Mouse (Mus musculus) intestine, embryonic 15.5 days (tissue): ENCODE data around the gene Sirt7. TPM values are rescaled to one million over a fixed set of nuclear protein-coding genes. Genes with fewer than 3 reads are reported as not detected.
A peak's percentile ranks its signal among the peaks of the same experiment; 100 is the strongest.

Experiments
- ATAC-seq: fragments of 200-750 bp; cut with Nextera tagmentation; 2 replicates; pipeline ENCODE4 v1.8.0; 2017; ENCODE audit warnings: moderate TSS enrichment, moderate library complexity
- H3K27ac ChIP-seq: fragments of 300-500 bp; sonication (generic); 2 replicates; pipeline ENCODE4 v1.5.1; 2015; ENCODE audit warnings: mild to moderate bottlenecking, inconsistent platforms
- H3K27me3 ChIP-seq: fragments of 300-500 bp; sonication (generic); replicated peaks from 2 replicates; pipeline ENCODE4 v1.6.1; 2015; ENCODE audit warnings: inconsistent platforms
- H3K36me3 ChIP-seq: fragments of 300-500 bp; sonication (generic); 2 replicates; pipeline ENCODE4 v1.6.1; 2015; ENCODE audit warnings: inconsistent platforms
- H3K4me1 ChIP-seq: fragments of 300-500 bp; sonication (generic); replicated peaks from 2 replicates; pipeline ENCODE4 v1.6.1; 2015; ENCODE audit warnings: inconsistent platforms
- H3K4me2 ChIP-seq: fragments of 300-500 bp; sonication (generic); replicated peaks from 2 replicates; pipeline ENCODE4 v1.6.1; 2015; ENCODE audit warnings: mild to moderate bottlenecking, inconsistent platforms
- H3K4me3 ChIP-seq: fragments of 300-500 bp; sonication (generic); replicated peaks from 2 replicates; pipeline ENCODE4 v1.5.1; 2015; ENCODE audit warnings: inconsistent platforms
- H3K9ac ChIP-seq: fragments of 300-500 bp; sonication (generic); 2 replicates; pipeline ENCODE4 v1.6.1; 2015; ENCODE audit warnings: inconsistent platforms
- H3K9me3 ChIP-seq: fragments of 300-500 bp; sonication (generic); 2 replicates; pipeline ENCODE4 v1.6.1; 2016; ENCODE audit warnings: inconsistent platforms
- WGBS: fragments of 180-500 bp; shearing (Covaris S2); methylation state at CpG from one replicate; pipeline ENCODE4 v1.1.7; 2015; 5-methylcytosine and 5-hydroxymethylcytosine counted together
- polyA plus RNA-seq: library from polyadenylated mRNA; unstranded; fragments of >200 nt; fragmentation: Nextera tagmentation; extraction: Ambion mirVana; gene quantifications from 2 replicates; pipeline ENCODE4 v1.2.1, GENCODE M21; 2015

Gene Sirt7
- polyA plus RNA-seq, 1 experiment from 2014 or later: 40.1 TPM

DNA sequence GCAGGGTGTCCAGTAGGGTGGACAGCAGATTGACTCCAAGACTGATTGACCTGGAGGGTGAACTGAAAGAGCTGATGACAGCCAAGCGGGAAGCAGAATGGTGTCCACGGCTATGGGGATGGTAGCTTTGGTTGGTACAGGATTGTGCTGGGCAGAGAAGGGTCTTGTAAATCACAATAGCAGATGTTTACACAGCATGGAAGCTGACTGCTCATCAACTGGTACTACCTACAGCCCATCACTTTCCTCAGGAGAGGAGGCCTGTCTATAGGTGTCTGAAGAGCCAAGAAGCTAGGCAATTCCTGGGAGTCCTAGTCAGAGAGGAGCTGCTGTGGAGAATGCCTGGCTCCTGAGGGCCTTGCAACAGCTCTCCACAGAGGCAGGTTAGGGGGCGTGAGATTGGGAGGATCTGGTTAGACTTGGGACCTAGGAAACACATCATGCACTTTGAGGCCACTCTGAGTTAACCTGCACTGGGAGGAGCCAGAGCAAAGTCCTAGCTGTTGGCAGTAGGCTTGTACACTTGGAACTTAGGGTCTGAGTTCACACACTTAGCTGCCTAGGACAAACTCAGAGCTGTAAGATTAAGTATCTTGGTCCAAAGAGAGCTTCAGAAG lies 48.6 kb downstream of the Sirt7 start:
- ATAC-seq: peak; percentile 4
- no peaks in the 10 kb centered on the region for H3K27me3 ChIP-seq
- H3K36me3 ChIP-seq: peaks cover 18% of the 10 kb centered on the region
- no peaks in the 10 kb centered on the region for H3K9me3 ChIP-seq
- H3K27ac ChIP-seq: peak overlapping the region; percentile 82
- H3K4me2 ChIP-seq: peak overlapping the region; percentile 42
- H3K4me3 ChIP-seq: no peak overlapping the region
- WGBS: 70% methylated on average over 3 of the region's 3 CpGs
- H3K4me1 ChIP-seq: peaks cover 47% of the 10 kb centered on the region
- 0 out of 2 replicates have a peak overlapping the region, but pooled peaks have one; percentile 14 for H3K9ac ChIP-seq

DNA sequence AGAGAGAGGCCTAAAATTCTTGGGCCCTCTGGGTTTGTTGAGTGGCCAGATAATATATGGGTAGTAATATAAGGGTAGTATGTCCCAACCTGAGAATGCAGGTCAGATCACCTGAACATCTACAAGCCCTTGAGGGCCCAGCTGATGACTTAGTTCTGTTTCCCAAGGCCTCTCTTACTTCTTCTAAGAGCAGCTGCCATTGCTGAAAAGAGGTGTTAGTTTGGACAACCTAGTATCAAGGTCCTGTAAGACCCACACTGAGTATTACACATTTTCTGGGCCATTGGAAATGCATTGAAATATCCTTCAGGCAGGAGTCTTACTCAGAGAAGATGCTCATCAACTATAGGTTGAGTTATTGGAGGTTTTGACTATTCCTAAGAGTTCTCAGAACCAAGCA lies 49.1 kb downstream of the Sirt7 start:
- Histone ChIP-seq H3K27me3 (no peaks in the 10 kb centered on the region), H3K9me3 (no peaks in the 10 kb centered on the region), H3K4me2 (0 out of 2 replicates have a peak overlapping the region, but pooled peaks have one; percentile 12), H3K4me1 (peaks cover 52% of the 10 kb centered on the region), H3K36me3 (peaks cover 22% of the 10 kb centered on the region), H3K27ac (peak overlapping the region; percentile 68), H3K9ac (no peak overlapping the region), H3K4me3 (no peak overlapping the region)
- no peak for ATAC-seq

DNA sequence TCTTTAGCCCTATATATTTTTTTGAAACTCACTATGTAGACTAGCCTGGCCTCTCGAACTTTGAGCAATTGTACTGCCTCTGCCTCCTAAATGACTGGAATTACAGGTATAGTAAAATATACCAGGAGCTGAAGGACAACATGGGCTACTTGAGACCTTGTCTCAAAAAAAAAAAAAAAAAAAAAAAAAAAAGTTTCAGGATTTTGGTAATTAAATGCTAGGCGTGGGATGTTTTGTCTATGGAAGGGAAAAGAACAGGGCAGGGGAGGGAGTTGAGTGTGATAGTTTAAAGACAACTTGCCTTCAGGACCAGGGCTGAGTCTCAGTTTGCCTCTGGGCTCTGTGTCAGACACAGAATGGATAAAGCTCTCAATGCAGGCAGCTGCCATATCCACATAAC lies 50.0 kb downstream of the Sirt7 start:
- H3K9me3 ChIP-seq: no peaks in the 10 kb centered on the region
- WGBS: 74% methylated on average over 2 of the region's 2 CpGs
- no peak overlapping the region for H3K4me3 ChIP-seq
- H3K4me2 ChIP-seq: no peak overlapping the region
- H3K36me3 ChIP-seq: peaks cover 30% of the 10 kb centered on the region
- no peak overlapping the region for H3K27ac ChIP-seq
- no peak for ATAC-seq
- H3K27me3 ChIP-seq: no peaks in the 10 kb centered on the region
- peaks cover 53% of the 10 kb centered on the region for H3K4me1 ChIP-seq
- H3K9ac ChIP-seq: no peak overlapping the region; the same call in 1 of the 2 replicates

DNA sequence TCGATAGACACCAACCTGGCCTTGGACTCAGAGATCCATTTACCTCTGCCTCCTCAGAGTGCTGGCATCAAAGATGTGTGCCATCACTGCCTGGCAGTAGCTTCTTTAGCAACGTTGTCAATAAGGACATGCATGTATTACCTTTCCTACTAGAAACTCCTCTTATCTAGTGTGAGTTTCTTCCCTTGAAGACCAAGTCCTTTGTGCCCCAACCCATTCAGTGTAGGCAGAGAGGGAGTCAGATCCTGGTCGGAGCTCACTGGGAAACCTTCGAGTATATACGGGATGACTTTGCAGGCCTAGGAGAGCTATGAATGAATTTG lies 50.8 kb downstream of the Sirt7 start:
- no peak for ATAC-seq
- Histone ChIP-seq H3K4me1 (peaks cover 47% of the 10 kb centered on the region), H3K36me3 (peaks cover 32% of the 10 kb centered on the region), H3K27ac (peak overlapping the region; percentile 24; the same call in 1 of the 2 replicates), H3K4me3 (peak overlapping the region; percentile 96), H3K9ac (peak overlapping the region; percentile 78), H3K9me3 (no peaks in the 10 kb centered on the region), H3K27me3 (no peaks in the 10 kb centered on the region), H3K4me2 (peak overlapping the region; percentile 68)
- WGBS: 36% methylated on average over 5 of the region's 5 CpGs

DNA sequence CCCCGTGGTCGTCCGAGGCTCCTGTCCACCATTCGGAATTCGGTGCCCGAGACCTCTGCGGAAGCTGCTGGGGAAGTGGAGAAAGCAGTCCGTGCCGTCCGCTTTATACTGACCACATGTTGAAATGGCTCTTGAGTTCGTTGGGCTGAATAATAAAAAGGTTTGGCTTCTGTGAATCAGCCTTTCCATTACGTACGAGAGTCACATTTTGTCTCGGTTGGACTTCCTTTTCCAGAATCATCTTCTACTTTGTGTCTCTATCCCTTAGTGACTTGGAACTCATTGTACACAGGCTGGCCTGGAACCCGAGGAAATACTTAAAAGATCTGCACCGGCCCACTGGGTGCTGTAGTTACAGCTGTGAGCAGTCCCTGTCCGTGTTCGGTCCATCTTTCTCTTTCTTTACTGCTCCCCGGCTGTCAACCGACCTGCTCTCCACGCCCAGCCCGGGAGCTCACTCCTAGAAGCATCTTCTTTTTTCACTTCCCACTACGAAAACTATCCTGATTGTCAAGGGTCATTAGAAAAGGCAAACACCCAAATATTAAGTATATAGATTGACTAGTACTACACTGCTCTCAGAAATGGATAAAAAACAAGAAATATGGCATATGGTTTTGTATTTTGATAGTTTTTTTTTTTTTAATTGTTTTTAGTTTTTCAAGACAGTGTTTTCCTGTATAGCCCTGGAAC lies 51.3 kb downstream of the Sirt7 start:
- Histone ChIP-seq H3K4me3 (peak overlapping the region; percentile 96), H3K27ac (peak overlapping the region; percentile 90), H3K36me3 (peaks cover 28% of the 10 kb centered on the region), H3K4me2 (peak overlapping the region; percentile 68), H3K27me3 (no peaks in the 10 kb centered on the region), H3K4me1 (peaks cover 42% of the 10 kb centered on the region), H3K9me3 (no peaks in the 10 kb centered on the region), H3K9ac (peak overlapping the region; percentile 78)
- ATAC-seq: no peak
- 0% methylated on average over 23 of the region's 23 CpGs for WGBS

DNA sequence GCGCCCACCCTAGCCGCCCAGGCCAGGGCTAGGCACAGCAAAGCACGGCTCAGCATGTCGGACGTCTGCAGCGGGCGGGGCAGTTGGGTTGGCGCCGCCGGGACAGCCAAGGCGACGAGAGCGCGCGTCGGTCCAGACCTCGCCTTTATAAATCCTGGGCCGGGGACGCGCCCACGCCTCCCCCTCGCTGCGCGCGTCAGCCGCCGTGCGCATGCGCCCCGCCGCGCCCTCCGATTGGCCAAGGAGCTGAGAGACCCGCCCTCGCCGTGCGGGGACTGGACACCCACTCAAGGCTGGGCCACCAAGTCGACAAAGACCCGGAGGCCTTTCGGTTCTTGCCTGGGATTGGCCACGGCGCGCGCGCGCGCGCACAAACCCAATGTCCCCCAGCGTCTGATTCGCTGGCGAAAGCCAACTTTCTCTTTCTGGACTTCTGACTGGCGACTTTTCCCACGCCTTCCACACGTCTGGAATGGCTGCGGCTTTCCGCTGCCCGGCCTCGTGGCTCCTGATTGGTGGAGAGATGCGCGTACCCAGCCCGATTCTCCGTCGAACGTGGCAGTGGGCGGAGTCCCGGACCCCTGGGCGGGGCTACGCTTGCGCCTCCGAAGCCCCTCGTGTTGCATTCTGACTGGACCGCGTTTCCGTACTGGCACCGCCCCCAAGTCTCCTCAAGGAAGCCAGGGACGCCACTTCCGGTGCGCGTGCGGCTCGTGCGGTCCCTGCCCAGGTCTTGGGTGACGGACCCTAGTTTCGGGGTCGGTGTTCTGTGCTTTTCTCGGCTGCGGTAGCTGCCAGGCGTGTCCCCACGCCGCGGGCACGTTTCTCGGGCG lies 52.1 kb downstream of the Sirt7 start, which contains the start of gene P4hb:
Gene P4hb (minus strand): TSS at position 502 of the 833 bp plus-strand sequence.
- under 1% methylated on average over 92 of the region's 94 CpGs for WGBS
- Histone ChIP-seq H3K4me2 (peak within 1 kb of the TSS; percentile 85), H3K27ac (peak within 1 kb of the TSS; percentile 90), H3K4me3 (peak within 1 kb of the TSS; percentile 96), H3K9me3 (no peaks in the 10 kb centered on the region), H3K9ac (peak within 1 kb of the TSS; percentile 93), H3K4me1 (peaks cover 35% of the 10 kb centered on the region), H3K36me3 (peaks cover 28% of the 10 kb centered on the region), H3K27me3 (no peaks in the 10 kb centered on the region)
- ATAC-seq: peak; percentile 96

DNA sequence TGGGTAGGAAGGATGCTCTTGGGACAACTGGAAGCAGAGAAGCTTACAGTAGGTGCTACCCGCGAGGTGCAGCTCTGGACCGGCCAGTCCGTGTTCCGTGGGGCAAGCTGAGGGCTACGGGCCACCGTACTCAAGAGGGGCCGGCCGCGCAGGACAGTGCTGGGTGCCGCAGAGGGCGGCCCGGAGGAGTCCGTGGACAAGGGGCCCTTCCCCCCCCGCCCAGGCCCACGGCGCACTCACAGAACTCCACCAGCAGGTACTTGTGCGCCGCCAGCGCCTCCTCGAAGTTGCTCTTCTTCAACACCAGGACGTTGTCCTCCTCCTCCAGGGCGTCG lies 52.7 kb downstream of the Sirt7 start:
- Histone ChIP-seq H3K36me3 (peaks cover 30% of the 10 kb centered on the region), H3K4me1 (peaks cover 30% of the 10 kb centered on the region), H3K9ac (peak overlapping the region; percentile 93), H3K4me3 (peak overlapping the region; percentile 96), H3K9me3 (no peaks in the 10 kb centered on the region), H3K27me3 (no peaks in the 10 kb centered on the region), H3K4me2 (peak overlapping the region; percentile 85), H3K27ac (peak overlapping the region; percentile 85)
- peak; percentile 22 for ATAC-seq
- WGBS: 0% methylated on average over 15 of the region's 24 CpGs

DNA sequence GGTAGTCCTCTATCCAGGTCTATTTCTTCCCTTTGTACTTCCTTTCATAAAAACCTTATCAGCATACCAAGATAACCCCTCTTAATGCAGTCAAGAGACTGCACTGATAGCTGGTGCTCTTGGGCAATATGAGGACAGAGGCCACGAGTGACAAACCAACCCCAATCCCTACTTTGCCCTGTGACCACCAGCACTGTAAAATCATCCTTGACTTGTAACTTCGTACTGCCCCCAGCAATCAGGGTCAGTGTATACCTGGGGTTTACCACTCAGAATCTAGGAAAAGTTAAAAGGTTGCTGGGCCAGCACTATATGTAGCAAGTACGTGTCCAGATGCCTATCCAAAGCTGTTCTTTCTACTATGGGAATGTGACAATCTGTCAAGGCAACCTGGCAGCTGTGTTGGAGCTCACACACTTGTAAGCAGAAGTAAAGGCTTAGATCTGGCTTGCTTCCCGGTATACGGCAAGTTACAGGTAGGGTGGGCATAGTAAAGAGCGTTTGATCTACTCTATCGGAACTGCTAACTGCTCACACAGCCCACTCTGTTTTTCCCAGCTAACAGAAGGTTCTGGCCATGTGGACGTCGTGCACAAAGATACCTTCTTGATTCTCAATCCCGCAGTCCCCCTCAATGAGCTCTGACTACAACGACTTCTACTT lies 53.2 kb downstream of the Sirt7 start:
- 6% methylated on average over 11 of the region's 11 CpGs for WGBS
- Histone ChIP-seq H3K27ac (peak overlapping the region; percentile 85), H3K27me3 (no peaks in the 10 kb centered on the region), H3K4me1 (peaks cover 25% of the 10 kb centered on the region), H3K36me3 (peaks cover 35% of the 10 kb centered on the region), H3K9ac (peak overlapping the region; percentile 93), H3K9me3 (no peaks in the 10 kb centered on the region), H3K4me3 (peak overlapping the region; percentile 96), H3K4me2 (peak overlapping the region; percentile 85)
- ATAC-seq: no peak

DNA sequence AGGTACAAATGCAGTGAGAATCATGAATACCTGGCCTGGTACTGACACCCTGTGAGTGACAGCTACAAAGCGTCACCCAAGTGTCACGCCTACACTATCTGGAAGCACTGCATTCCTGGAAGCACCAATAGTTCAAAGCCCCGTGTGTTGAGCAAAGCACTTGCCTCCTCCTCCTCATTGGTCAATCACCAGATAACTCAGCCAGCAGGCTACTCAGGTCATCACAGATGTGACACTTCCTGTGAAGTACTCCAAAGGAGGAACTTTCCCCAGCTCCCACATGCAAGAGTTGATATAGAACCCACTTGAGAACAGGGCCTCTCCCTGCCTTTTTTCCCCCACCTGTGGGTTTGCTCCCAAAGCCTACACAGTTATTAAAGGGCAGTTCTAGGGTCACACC lies 53.9 kb downstream of the Sirt7 start:
- 63% methylated on average over 3 of the region's 3 CpGs for WGBS
- no peaks in the 10 kb centered on the region for H3K27me3 ChIP-seq
- H3K4me2 ChIP-seq: peak overlapping the region; percentile 85
- no peak for ATAC-seq
- H3K9me3 ChIP-seq: no peaks in the 10 kb centered on the region
- H3K4me3 ChIP-seq: peak overlapping the region; percentile 96
- 0 out of 2 replicates have a peak overlapping the region, but pooled peaks have one; percentile 34 for H3K27ac ChIP-seq
- H3K36me3 ChIP-seq: peaks cover 42% of the 10 kb centered on the region
- peaks cover 21% of the 10 kb centered on the region for H3K4me1 ChIP-seq
- H3K9ac ChIP-seq: peak overlapping the region; percentile 93

Other genes starting within 250 kb of the Sirt7 start
- gene Faap100, start 246.5 kb downstream of the Sirt7 start, polyA plus RNA-seq: 24.2 and 29.4 TPM in 2 replicates
- gene Nploc4, start 187.5 kb downstream of the Sirt7 start, polyA plus RNA-seq: 26.6 and 28.9 TPM in 2 replicates
- not detected in 2 replicates for gene Tspan10, start 182.6 kb downstream of the Sirt7 start, polyA plus RNA-seq
- gene Pde6g, start 171.7 kb downstream of the Sirt7 start, polyA plus RNA-seq: 0.18 and 0.34 TPM in 2 replicates
- 16.4 and 18.2 TPM in 2 replicates for gene Oxld1, start 167.2 kb downstream of the Sirt7 start, polyA plus RNA-seq
- 27.6 and 31.3 TPM in 2 replicates for gene Ccdc137, start 167.1 kb downstream of the Sirt7 start, polyA plus RNA-seq
- gene Arl16, start 157.6 kb downstream of the Sirt7 start, polyA plus RNA-seq: 34.7 and 36.5 TPM in 2 replicates
- gene Mrpl12, start 140.6 kb downstream of the Sirt7 start, polyA plus RNA-seq: 222 and 231 TPM in 2 replicates
- 79.1 and 90.1 TPM in 2 replicates for gene Slc25a10, start 133.4 kb downstream of the Sirt7 start, polyA plus RNA-seq
- 0.58 and 0.67 TPM in 2 replicates for gene Gcgr, start 94.5 kb downstream of the Sirt7 start, polyA plus RNA-seq
- gene Mcrip1, start 75.5 kb downstream of the Sirt7 start, polyA plus RNA-seq: 135 and 142 TPM in 2 replicates
- not detected in 2 replicates for gene Ppp1r27, start 74.1 kb downstream of the Sirt7 start, polyA plus RNA-seq
- gene P4hb, start 52.0 kb downstream of the Sirt7 start, polyA plus RNA-seq: 992 and 1,107 TPM in 2 replicates
- 559 and 611 TPM in 2 replicates for gene Arhgdia, start 43.6 kb downstream of the Sirt7 start, polyA plus RNA-seq
- 406 and 459 TPM in 2 replicates for gene Alyref, start 26.9 kb downstream of the Sirt7 start, polyA plus RNA-seq
- gene Anapc11, start 26.8 kb downstream of the Sirt7 start, polyA plus RNA-seq: 178 and 194 TPM in 2 replicates
- gene Npb, start 16.8 kb downstream of the Sirt7 start, polyA plus RNA-seq: 2.7 and 3.6 TPM in 2 replicates
- 250 and 306 TPM in 2 replicates for gene Pcyt2, start 7.3 kb downstream of the Sirt7 start, polyA plus RNA-seq
- 26.9 and 28.5 TPM in 2 replicates for gene Mafg, start 8.4 kb upstream of the Sirt7 start, polyA plus RNA-seq
- 26.4 TPM in 2 replicates for gene Pycr1, start 18.5 kb upstream of the Sirt7 start, polyA plus RNA-seq
- not detected in 2 replicates for gene Myadml2, start 22.9 kb upstream of the Sirt7 start, polyA plus RNA-seq
- gene Notum, start 35.9 kb upstream of the Sirt7 start, polyA plus RNA-seq: 1.6 and 3.0 TPM in 2 replicates
- gene Aspscr1, start 47.7 kb upstream of the Sirt7 start, polyA plus RNA-seq: 96.0 and 103 TPM in 2 replicates
- gene Cenpx, start 88.5 kb upstream of the Sirt7 start, polyA plus RNA-seq: 163 and 170 TPM in 2 replicates
- gene Lrrc45, start 88.7 kb upstream of the Sirt7 start, polyA plus RNA-seq: 42.0 and 45.4 TPM in 2 replicates
- gene Rac3, start 96.2 kb upstream of the Sirt7 start, polyA plus RNA-seq: 34.2 and 35.8 TPM in 2 replicates
- gene Dcxr, start 102.0 kb upstream of the Sirt7 start, polyA plus RNA-seq: 31.3 and 41.7 TPM in 2 replicates
- 0.79 and 2.4 TPM in 2 replicates for gene Cbr2, start 106.9 kb upstream of the Sirt7 start, polyA plus RNA-seq
- 6.8 and 10.3 TPM in 2 replicates for gene Hmga1b, start 137.6 kb upstream of the Sirt7 start, polyA plus RNA-seq
- 33.1 and 36.5 TPM in 2 replicates for gene Rfng, start 159.0 kb upstream of the Sirt7 start, polyA plus RNA-seq
- 170 and 184 TPM in 2 replicates for gene Gps1, start 159.0 kb upstream of the Sirt7 start, polyA plus RNA-seq
- 76.5 and 82.1 TPM in 2 replicates for gene Dus1l, start 171.2 kb upstream of the Sirt7 start, polyA plus RNA-seq
- 48.8 and 54.3 TPM in 2 replicates for gene Fasn, start 199.3 kb upstream of the Sirt7 start, polyA plus RNA-seq